Mouse (Mus musculus): ENCODE results near the gene Trak1.

Trak1 gene

GRCm38 (mm10) chr9:121398761-121399160 lies 101.5 kb downstream of the Trak1 start:
- peak; percentile 21 to 50 for DNase-seq

GRCm38 (mm10) chr9:121400608-121401007 lies 103.3 kb downstream of the Trak1 start:
- DNase-seq = no peak

- DNase-seq = peak; percentile 74 to 87
These were observed 105.9 kb downstream of the Trak1 start for GRCm38 (mm10) chr9:121403157-121403671.

- no peak for DNase-seq
These were observed 106.4 kb downstream of the Trak1 start for GRCm38 (mm10) chr9:121403699-121404098.

- no peak for DNase-seq
These were observed 107.9 kb downstream of the Trak1 start for GRCm38 (mm10) chr9:121405088-121405681.

GRCm38 (mm10) chr9:121405792-121406191 lies 108.5 kb downstream of the Trak1 start:
- no peak for DNase-seq

GRCm38 (mm10) chr9:121414237-121414636 lies 116.9 kb downstream of the Trak1 start:
- no peak for DNase-seq

- DNase-seq = peak; percentile 72 to 92
These were observed 118.4 kb downstream of the Trak1 start for GRCm38 (mm10) chr9:121415626-121416241.

GRCm38 (mm10) chr9:121416460-121416859 lies 119.2 kb downstream of the Trak1 start:
- DNase-seq = no peak

GRCm38 (mm10) chr9:121416872-121417637 lies 119.8 kb downstream of the Trak1 start:
- DNase-seq = no peak

GRCm38 (mm10) chr9:121419011-121419410 lies 121.7 kb downstream of the Trak1 start:
- no peak for DNase-seq

- no peak for DNase-seq
These were observed 122.3 kb downstream of the Trak1 start for GRCm38 (mm10) chr9:121419573-121419972.

- DNase-seq = peak in 1 of 2 experiments; percentile 57
These were observed 123.5 kb downstream of the Trak1 start for GRCm38 (mm10) chr9:121420817-121421216.

GRCm38 (mm10) chr9:121422402-121422801 lies 125.1 kb downstream of the Trak1 start:
- peak; percentile 68 to 81 for DNase-seq

- no peak for DNase-seq
These were observed 126.3 kb downstream of the Trak1 start for GRCm38 (mm10) chr9:121423621-121424020.

- DNase-seq = no peak
These were observed 127.2 kb downstream of the Trak1 start for GRCm38 (mm10) chr9:121424281-121425164.

- DNase-seq = no peak
These were observed 129.1 kb downstream of the Trak1 start for GRCm38 (mm10) chr9:121426451-121426850.

GRCm38 (mm10) chr9:121426902-121427301 lies 129.6 kb downstream of the Trak1 start:
- DNase-seq = no peak

GRCm38 (mm10) chr9:121429592-121429991 lies 132.3 kb downstream of the Trak1 start:
- DNase-seq = no peak

- DNase-seq = no peak
These were observed 133.1 kb downstream of the Trak1 start for GRCm38 (mm10) chr9:121430379-121430778.

- no peak for DNase-seq
These were observed 136.6 kb downstream of the Trak1 start for GRCm38 (mm10) chr9:121433745-121434528.
